Mouse (Mus musculus): ENCODE results near the gene Cd244a.

DNA sequence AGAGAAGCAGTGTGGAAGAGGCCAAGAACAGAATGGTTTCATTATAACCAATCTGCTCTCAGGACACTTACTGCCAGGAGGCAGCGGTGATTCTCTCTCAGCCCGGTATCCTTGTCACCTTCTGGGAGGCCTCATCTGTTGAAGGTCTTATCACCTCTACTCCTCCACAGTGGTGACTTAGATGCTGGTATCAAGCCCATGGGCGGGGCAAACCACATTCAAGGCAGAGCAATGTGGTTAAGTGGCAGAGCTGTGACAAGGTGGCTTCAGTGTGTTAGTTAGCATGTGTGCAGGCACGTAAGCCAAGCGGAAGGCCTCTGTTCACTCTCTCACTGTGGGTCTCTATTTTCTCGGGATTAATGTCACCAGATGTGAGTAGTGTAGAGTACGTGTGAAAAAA lies 84.6 kb downstream of the Cd244a start:
- no peak for TF ChIP-seq CTCF (IDR thresholded peaks at IDR 0.05; ENCODE audit: borderline replicate concordance, control insufficient read depth, extremely low read depth, insufficient read depth, low read length, poor library complexity)
- TF ChIP-seq POLR2A (IDR thresholded peaks at IDR 0.05; ENCODE audit: control insufficient read depth, extremely low read depth, insufficient read depth, low read length, poor library complexity): no peak
